Mouse (Mus musculus) MEL (cell line): ENCODE measurements around the gene Prkaa1. TPM values are rescaled to one million over a fixed set of nuclear protein-coding genes. Genes with fewer than 3 reads are reported as not detected.

ENCODE experiments used
- DNase-seq: peaks from one replicate; pipeline ENCODE4 v3.0.0; 2011; ENCODE audit warnings: low read depth, low spot score
- H3K27ac ChIP-seq: 2 replicates; pipeline ENCODE4 v1.5.1; 2012; ENCODE audit warnings: low read depth, mild to moderate bottlenecking, control low read depth, low read length, moderate library complexity; ENCODE audit not compliant: control insufficient read depth
- H3K27me3 ChIP-seq, 2 experiments: fragments of 150-350 bp in 1 of 2; sonication (generic) in 1 of 2; 2 replicates each; pipeline ENCODE4 v1.6.1; 2012; ENCODE audit warnings: low read length in 2 of 2, mild to moderate bottlenecking in 2 of 2, improper control_type of control experiment in 1 of 2, moderate library complexity in 1 of 2; ENCODE audit not compliant: insufficient read depth in 2 of 2, control insufficient read depth in 1 of 2
- H3K36me3 ChIP-seq, 2 experiments: 2 replicates each; pipeline ENCODE4 v1.6.1; 2012 to 2014; ENCODE audit warnings: low read length in 2 of 2, improper control_type of control experiment in 1 of 2, inconsistent platforms in 1 of 2, mild to moderate bottlenecking in 1 of 2; ENCODE audit not compliant: insufficient read depth in 2 of 2, control insufficient read depth in 1 of 2
- H3K4me1 ChIP-seq, 2 experiments: fragments of 150-350 bp in 1 of 2; sonication (generic) in 1 of 2; 2 replicates each; pipeline ENCODE4 v1.6.1; 2012; ENCODE audit warnings: low read length in 2 of 2, improper control_type of control experiment in 1 of 2, mild to moderate bottlenecking in 1 of 2; ENCODE audit not compliant: insufficient read depth in 2 of 2, control insufficient read depth in 1 of 2
- H3K4me3 ChIP-seq, 2 experiments: fragments of 150-350 bp in 1 of 2; sonication (generic) in 1 of 2; 2 replicates each; pipeline ENCODE4 v1.5.1; 2012; ENCODE audit warnings: low read depth in 2 of 2, low read length in 2 of 2, mild to moderate bottlenecking in 2 of 2, moderate library complexity in 2 of 2, control low read depth in 1 of 2, improper control_type of control experiment in 1 of 2; ENCODE audit not compliant: control insufficient read depth in 1 of 2, insufficient read depth in 1 of 2
- H3K79me2 ChIP-seq: 2 replicates; pipeline ENCODE4 v1.6.1; 2012; ENCODE audit warnings: mild to moderate bottlenecking, low read length, moderate library complexity; ENCODE audit not compliant: control insufficient read depth, poor library complexity, insufficient read depth
- H3K9ac ChIP-seq: 2 replicates; pipeline ENCODE4 v1.6.1; 2012; ENCODE audit warnings: low read depth, mild to moderate bottlenecking, control low read depth, low read length, moderate library complexity; ENCODE audit not compliant: control insufficient read depth, poor library complexity, severe bottlenecking
- H3K9me3 ChIP-seq: fragments of 150-350 bp; sonication (generic); replicated peaks from 2 replicates; pipeline ENCODE4 v1.6.1; 2012; ENCODE audit warnings: mild to moderate bottlenecking, low read length, improper control_type of control experiment, moderate library complexity; ENCODE audit not compliant: insufficient read depth
- BHLHE40 ChIP-seq: IDR thresholded peaks from 2 replicates; pipeline ENCODE4 v1.6.1; 2012; ENCODE audit warnings: low read depth, mild to moderate bottlenecking, inconsistent platforms, low read length, improper control_type of control experiment, borderline replicate concordance
- CHD1 ChIP-seq: IDR thresholded peaks from 2 replicates; pipeline ENCODE4 v1.6.1; 2012; ENCODE audit warnings: low read depth, mild to moderate bottlenecking, inconsistent platforms, low read length, improper control_type of control experiment
- CHD2 ChIP-seq: IDR thresholded peaks from 2 replicates; pipeline ENCODE4 v1.6.1; 2011; ENCODE audit warnings: low read length, improper control_type of control experiment
- CTCF ChIP-seq, 3 experiments: IDR thresholded peaks in 2 of 3; conservative IDR thresholded peaks in 1 of 3; 2 replicates each; pipeline ENCODE4 v1.5.1; 2011 to 2012; ENCODE audit warnings: low read length in 3 of 3, low read depth in 2 of 3, mild to moderate bottlenecking in 2 of 3, improper control_type of control experiment in 1 of 3, inconsistent platforms in 1 of 3, mixed read lengths in 1 of 3, moderate library complexity in 1 of 3; ENCODE audit not compliant: control insufficient read depth in 1 of 3, insufficient read depth in 1 of 3, poor library complexity in 1 of 3, severe bottlenecking in 1 of 3
- E2F4 ChIP-seq: IDR thresholded peaks from 2 replicates; pipeline ENCODE4 v1.6.1; 2011; ENCODE audit warnings: low read depth, low read length, improper control_type of control experiment, borderline replicate concordance
- ELF1 ChIP-seq: IDR thresholded peaks from 2 replicates; pipeline ENCODE4 v1.6.1; 2014; ENCODE audit warnings: low read depth, mild to moderate bottlenecking, inconsistent platforms, low read length, improper control_type of control experiment, moderate library complexity
- EP300 ChIP-seq, 2 experiments: IDR thresholded peaks; 2 replicates each; pipeline ENCODE4 v1.6.1; 2011; ENCODE audit warnings: improper control_type of control experiment in 2 of 2, low read length in 2 of 2, low read depth in 1 of 2, mild to moderate bottlenecking in 1 of 2
- ETS1 ChIP-seq: IDR thresholded peaks from 2 replicates; pipeline ENCODE4 v1.6.1; 2012; ENCODE audit warnings: low read depth, mild to moderate bottlenecking, inconsistent platforms, low read length, improper control_type of control experiment, moderate library complexity
- GATA1 ChIP-seq: IDR thresholded peaks from 2 replicates; pipeline ENCODE4 v1.6.1; 2011; ENCODE audit warnings: low read depth, low read length, improper control_type of control experiment
- JUND ChIP-seq: IDR thresholded peaks from 2 replicates; pipeline ENCODE4 v1.6.1; 2011; ENCODE audit warnings: low read depth, mild to moderate bottlenecking, improper control_type of control experiment, low read length
- KAT2A ChIP-seq: conservative IDR thresholded peaks from 2 replicates; pipeline ENCODE4 v1.6.1; 2012; ENCODE audit warnings: low read depth, low read length, improper control_type of control experiment, inconsistent platforms
- MAFK ChIP-seq: IDR thresholded peaks from 2 replicates; pipeline ENCODE4 v1.6.1; 2011; ENCODE audit warnings: low read depth, mild to moderate bottlenecking, low read length, improper control_type of control experiment, borderline replicate concordance
- NELFE ChIP-seq: IDR thresholded peaks from 2 replicates; pipeline ENCODE4 v1.6.1; 2011; ENCODE audit warnings: low read depth, low read length, improper control_type of control experiment
- POLR2AphosphoS2 ChIP-seq: IDR thresholded peaks from 2 replicates; pipeline ENCODE4 v1.6.1; 2011; ENCODE audit warnings: low read length, improper control_type of control experiment
- POLR2AphosphoS5 ChIP-seq: IDR thresholded peaks from 2 replicates; pipeline ENCODE4 v1.6.1; 2012; ENCODE audit warnings: low read depth, borderline replicate concordance, mild to moderate bottlenecking, inconsistent platforms, low read length, moderate library complexity, mixed read lengths
- RAD21 ChIP-seq: IDR thresholded peaks from 2 replicates; pipeline ENCODE4 v1.6.1; 2011; ENCODE audit warnings: mild to moderate bottlenecking, low read depth, low read length, improper control_type of control experiment
- RCOR1 ChIP-seq: IDR thresholded peaks from 2 replicates; pipeline ENCODE4 v1.6.1; 2012; ENCODE audit warnings: low read depth, mild to moderate bottlenecking, inconsistent platforms, low read length, improper control_type of control experiment
- SIN3A ChIP-seq: IDR thresholded peaks from 2 replicates; pipeline ENCODE4 v1.6.1; 2012; ENCODE audit warnings: low read length, improper control_type of control experiment, inconsistent platforms
- SMC3 ChIP-seq: IDR thresholded peaks from 2 replicates; pipeline ENCODE4 v1.6.1; 2011; ENCODE audit warnings: low read depth, low read length, improper control_type of control experiment
- TAL1 ChIP-seq: IDR thresholded peaks from 2 replicates; pipeline ENCODE4 v1.6.1; 2012; ENCODE audit warnings: mild to moderate bottlenecking, inconsistent platforms, low read length, moderate library complexity, mixed read lengths
- TBP ChIP-seq: IDR thresholded peaks from 2 replicates; pipeline ENCODE4 v1.8.0; 2011; ENCODE audit warnings: low read depth, low read length, improper control_type of control experiment
- USF2 ChIP-seq, 2 experiments: IDR thresholded peaks; 2 replicates each; pipeline ENCODE4 v1.6.1; 2011 to 2012; ENCODE audit warnings: improper control_type of control experiment in 2 of 2, low read length in 2 of 2, borderline replicate concordance in 1 of 2, inconsistent platforms in 1 of 2, low read depth in 1 of 2, mild to moderate bottlenecking in 1 of 2; ENCODE audit not compliant: insufficient read depth in 1 of 2
- ZC3H11A ChIP-seq: IDR thresholded peaks from 2 replicates; pipeline ENCODE4 v1.6.1; 2012; ENCODE audit warnings: low read depth, mild to moderate bottlenecking, inconsistent platforms, low read length, improper control_type of control experiment
- ZKSCAN1 ChIP-seq: IDR thresholded peaks from 2 replicates; pipeline ENCODE4 v1.6.1; 2012; ENCODE audit warnings: low read depth, mild to moderate bottlenecking, inconsistent platforms, low read length, improper control_type of control experiment, moderate library complexity
- ZNF384 ChIP-seq: IDR thresholded peaks from 2 replicates; pipeline ENCODE4 v1.6.1; 2012; ENCODE audit warnings: low read depth, mild to moderate bottlenecking, inconsistent platforms, low read length, improper control_type of control experiment
- polyA plus RNA-seq, 2 experiments: library from polyadenylated mRNA; stranded (reverse) in 1 of 2; unstranded in 1 of 2; fragments of >175 nt in 1 of 2; fragments of >200 nt in 1 of 2; gene quantifications; 2 replicates each; pipeline versions ENCODE4 v1.2.1 to v1.2.4; 2012; ENCODE audit warnings: low replicate concordance in 2 of 2, low read depth in 1 of 2; ENCODE audit not compliant: insufficient read length in 2 of 2, insufficient read depth in 1 of 2, missing spikeins in 1 of 2
- total RNA-seq: library from RNA; depleted of rRNA; stranded (reverse); fragments of 300-350 nt; gene quantifications from 2 replicates; pipeline ENCODE4 v1.2.3, GENCODE M21; 2012

Prkaa1 gene
- total and polyA plus RNA-seq, 3 experiments, result 18.3 to 23.0 TPM; not detected in 1

DNA sequence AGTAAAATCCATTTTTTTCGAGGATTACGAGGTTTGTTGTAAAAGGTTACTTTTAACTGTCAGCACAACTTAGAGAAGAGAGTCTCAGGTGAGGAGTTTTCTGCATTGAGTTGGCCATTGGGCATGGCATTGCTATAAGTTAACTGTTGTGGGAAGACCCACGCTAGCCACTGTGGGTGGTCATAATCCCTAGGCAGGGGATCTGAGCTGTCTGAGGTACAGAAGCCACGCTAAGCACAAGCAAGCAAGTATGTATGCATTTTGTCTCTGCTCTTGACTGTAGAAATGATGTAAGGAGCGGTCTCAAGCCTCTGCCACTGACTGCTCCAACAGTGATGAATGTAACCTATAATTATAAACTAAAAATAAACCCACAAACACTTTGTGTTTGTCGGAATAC, 37.8 kb upstream of the Prkaa1 start:
- H3K9me3 ChIP-seq, result no peaks in the 10 kb centered on the region
- TF ChIP-seq USF2 (IDR thresholded peaks at IDR 0.05; ENCODE audit: borderline replicate concordance in 1 of 2, insufficient read depth in 1 of 2, low read depth in 1 of 2, low read length in 2 of 2) (no peak), SMC3 (no peak), TAL1 (no peak), ZKSCAN1 (no peak)
- H3K4me3 ChIP-seq, result no peak overlapping the region

DNA sequence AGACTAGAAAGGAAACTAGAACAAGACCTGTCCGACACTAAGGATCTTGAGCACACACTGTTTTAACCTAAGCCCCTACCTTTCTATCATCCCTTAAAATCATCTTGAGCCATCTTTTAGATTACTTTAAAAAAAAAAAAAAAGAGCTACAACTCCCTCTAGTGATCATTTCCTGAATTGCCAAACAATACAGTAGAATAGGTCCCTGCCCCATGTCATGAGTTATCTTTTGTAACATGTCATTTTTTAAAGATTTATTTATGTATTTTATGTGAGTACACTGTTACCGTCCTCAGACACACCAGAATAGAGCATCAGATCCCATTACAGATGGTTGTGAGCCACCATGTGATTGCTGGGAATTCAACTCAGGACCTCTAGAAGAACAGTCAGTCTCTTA, 37.4 kb upstream of the Prkaa1 start:
- TF ChIP-seq CHD2, result no peak
- peak; percentile 78 for TF ChIP-seq RAD21
- TF ChIP-seq EP300 (IDR thresholded peaks at IDR 0.05; ENCODE audit: low read depth in 1 of 2, low read length in 2 of 2), result no peak
- TF ChIP-seq POLR2AphosphoS2, result no peak
- TF ChIP-seq ELF1, result no peak
- TF ChIP-seq KAT2A, result no peak
- TF ChIP-seq CHD1, result no peak
- peak; percentile 35 for TF ChIP-seq ZC3H11A
- TF ChIP-seq ZNF384, result peak; percentile 94
- no peak for TF ChIP-seq E2F4
- TF ChIP-seq POLR2AphosphoS5, result no peak
- TF ChIP-seq BHLHE40, result no peak
- TF ChIP-seq MAFK, result no peak
- peak; percentile 56 for TF ChIP-seq SMC3
- TF ChIP-seq CTCF (IDR thresholded peaks at IDR 0.05 in 2 of 3, conservative IDR thresholded peaks at IDR 0.05 in 1 of 3; ENCODE audit: control insufficient read depth in 1 of 3, insufficient read depth in 1 of 3, low read depth in 2 of 3, low read length in 3 of 3, poor library complexity in 1 of 3, severe bottlenecking in 1 of 3), result peak; percentile 15 to 62 (median 43); a peak in 5 of 6 replicates
- TF ChIP-seq RCOR1, result no peak
- no peak for TF ChIP-seq NELFE
- no peak for TF ChIP-seq TBP
- TF ChIP-seq SIN3A, result no peak
- TF ChIP-seq GATA1, result no peak
- TF ChIP-seq ETS1, result no peak
- TF ChIP-seq JUND, result no peak
- TF ChIP-seq ZKSCAN1, result no peak
- H3K27ac ChIP-seq, result no peak overlapping the region
- H3K27me3 ChIP-seq, result no peaks in the 10 kb centered on the region
- peaks cover 0 to 4% of the 10 kb centered on the region in 2 experiments; a peak in 1 of 4 replicates for H3K36me3 ChIP-seq
- peak; percentile 55 for DNase-seq
- H3K4me1 ChIP-seq, result peaks cover 0 to 11% of the 10 kb centered on the region in 2 experiments; a peak in 2 of 4 replicates
- H3K9ac ChIP-seq, result no peak overlapping the region
- no peaks in the 10 kb centered on the region for H3K79me2 ChIP-seq
- H3K4me3 ChIP-seq, result no peak overlapping the region
- H3K9me3 ChIP-seq, result no peaks in the 10 kb centered on the region

More for the DNA sequence above, 37.8 kb upstream of the Prkaa1 start:
- Histone ChIP-seq H3K27me3 (no peaks in the 10 kb centered on the region), H3K4me1 (peaks cover 0 to 11% of the 10 kb centered on the region in 2 experiments; a peak in 2 of 4 replicates), H3K27ac (no peak overlapping the region), H3K36me3 (peaks cover 0 to 4% of the 10 kb centered on the region in 2 experiments; a peak in 1 of 4 replicates), H3K79me2 (no peaks in the 10 kb centered on the region), H3K9ac (no peak overlapping the region)
- DNase-seq, result no peak
